Mouse (Mus musculus): ENCODE results near the gene Srsx.
"Not testable (repeated sequence)": the region's sequence is repeated elsewhere in the genome, so short reads cannot be mapped to it uniquely, and the experiment has no call there.

Gene Srsx

GRCm38 (mm10) chrX:123222381-123222780 lies at the start of gene Srsx:
Gene Srsx (minus strand): TSS chrX:123222481.
- DNase-seq (ENCODE audit: low read depth, low spot score), result not testable (repeated sequence)

- not testable (repeated sequence) for DNase-seq (ENCODE audit: low read depth, low spot score)
Observed at GRCm38 (mm10) chrX:123246807-123247206, 24.5 kb upstream of the Srsx start, which contains the start of gene Gm17577. Gene Gm17577 (minus strand): TSS chrX:123246907.
